Comparison of ENCODE assay signal across 21 mouse cellular contexts in genomic region chr19:57301961-57302395, GRCm38 (mm10). TPM values are rescaled to one million over a fixed set of nuclear protein-coding genes. Genes with fewer than 3 reads are reported as not detected.
DNase-seq lines count a peak whose midpoint lies in the region; ATAC-seq and TF ChIP-seq lines count a peak whose summit lies in the region.
"Had no signal": no experiment of that assay in that cellular context is flagged by ENCODE, and none has a peak within 500 bp of the region (broad histone marks: within the 10 kb centered on the region; RNA-seq: fewer than 3 reads in every experiment).

No protein-coding gene starts in this region.

- DNase-seq in heart, adult 2 months = peak; percentile 56 to 61
- DNase-seq in adipocyte (ENCODE audit: low spot score) = peak; percentile 22
- no peak for DNase-seq in heart, postnatal 0 days (ENCODE audit: low spot score)
- DNase-seq in lung, postnatal 0 days (ENCODE audit: low spot score) = peak; percentile 67
- no peak for DNase-seq in right cerebral cortex, postnatal 25 days
- DNase-seq in spleen, postnatal 4 days (ENCODE audit: low spot score in 2 of 2) = no peak
- DNase-seq: adrenal gland, postnatal 14 days; cerebellum, postnatal 25 days; kidney, postnatal 25 days; layer of hippocampus, postnatal 36 days; left cerebral cortex, postnatal 4 days; spleen, adult 18-20 months; thymus, postnatal 4 days had no signal

- no peak for ATAC-seq in heart, embryonic 11.5 days (replicated peaks; ENCODE audit: insufficient number of reproducible peaks, low FRiP score, low TSS enrichment)
- 0 out of 2 replicates have a peak, but pooled peaks have one; percentile 45 for ATAC-seq in heart, postnatal 0 days (ENCODE audit: insufficient read depth, low read depth)
- peak; percentile 72 for ATAC-seq in lung, postnatal 0 days
- ATAC-seq: inflammation-experienced regulatory T-cells, adult 6 months; midbrain, embryonic 16.5 days had no signal

- 20% methylated on average over 12 of the region's 12 CpGs for WGBS in heart, adult 2 months
- 70% methylated on average over 12 of the region's 12 CpGs for WGBS in heart, embryonic 11.5 days (ENCODE audit: insufficient replicate concordance)
- 65% methylated on average over 12 of the region's 12 CpGs for whole genome bisulfite sequencing in heart, postnatal 0 days
- 42% methylated on average over 12 of the region's 12 CpGs for WGBS in lung, postnatal 0 days

- no peak overlapping the region for H3K9ac ChIP-seq in heart, adult 2 months (ENCODE audit: low read depth, low read length)
- H3K9ac ChIP-seq in heart, embryonic 11.5 days (ENCODE audit: low read depth, low read length) = no peak overlapping the region
- no peak overlapping the region for H3K9ac ChIP-seq in heart, postnatal 0 days (replicated peaks; ENCODE audit: low read depth, low read length)
- no peak overlapping the region for H3K9ac ChIP-seq in lung, postnatal 0 days (replicated peaks; ENCODE audit: low read depth)
- H3K9ac ChIP-seq: embryonic facial prominence, embryonic 12.5 days; liver, embryonic 15.5 days; neural tube, embryonic 12.5 days had no signal

- TF ChIP-seq CTCF in heart, adult 2 months (IDR thresholded peaks at IDR 0.05) = no peak
- no peak for TF ChIP-seq CTCF in heart, postnatal 0 days (IDR thresholded peaks at IDR 0.05; ENCODE audit: low read depth)
- TF ChIP-seq CTCF in lung, postnatal 0 days (IDR thresholded peaks at IDR 0.05) = no peak

- peaks cover 33% of the 10 kb centered on the region for H3K36me3 ChIP-seq in heart, adult 2 months (ENCODE audit: control insufficient read depth, insufficient read depth, low read length)
- no peaks in the 10 kb centered on the region for H3K36me3 ChIP-seq in heart, embryonic 11.5 days (ENCODE audit: control insufficient read depth, insufficient read depth, low read length)
- H3K36me3 ChIP-seq in heart, postnatal 0 days (replicated peaks; ENCODE audit: control insufficient read depth, insufficient read depth, low read length) = no peaks in the 10 kb centered on the region
- no peaks in the 10 kb centered on the region for H3K36me3 ChIP-seq in lung, postnatal 0 days (ENCODE audit: insufficient read depth, low read length)
- H3K36me3 ChIP-seq: embryonic facial prominence, embryonic 12.5 days; forebrain, embryonic 10.5 days; G1E; liver, embryonic 15.5 days; neural tube, embryonic 12.5 days had no signal

- TF ChIP-seq EP300 in heart, adult 2 months (IDR thresholded peaks at IDR 0.05; ENCODE audit: insufficient read depth, low read depth, low read length) = 0 out of 2 replicates have a peak, but pooled peaks have one; percentile 21
- peak; percentile 53; the same call in 1 of the 2 replicates for TF ChIP-seq EP300 in heart, postnatal 0 days (IDR thresholded peaks at IDR 0.05; ENCODE audit: low read depth)
- peak; percentile 76 for TF ChIP-seq EP300 in lung, postnatal 0 days (IDR thresholded peaks at IDR 0.05)

- H3K4me2 ChIP-seq in heart, embryonic 11.5 days = no peak overlapping the region
- H3K4me2 ChIP-seq in heart, postnatal 0 days (ENCODE audit: low read depth, low read length) = no peak overlapping the region
- no peak overlapping the region for H3K4me2 ChIP-seq in lung, postnatal 0 days (replicated peaks; ENCODE audit: low read depth, low read length)
- H3K4me2 ChIP-seq: embryonic facial prominence, embryonic 12.5 days; liver, embryonic 15.5 days; neural tube, embryonic 12.5 days had no signal

- no peaks in the 10 kb centered on the region for H3K9me3 ChIP-seq in heart, embryonic 11.5 days (replicated peaks; ENCODE audit: control insufficient read depth, low read length)
- no peaks in the 10 kb centered on the region for H3K9me3 ChIP-seq in heart, postnatal 0 days (replicated peaks; ENCODE audit: control insufficient read depth, low read length)
- no peaks in the 10 kb centered on the region for H3K9me3 ChIP-seq in lung, postnatal 0 days (ENCODE audit: low read length)
- H3K9me3 ChIP-seq: embryonic facial prominence, embryonic 12.5 days; forebrain, embryonic 10.5 days; G1E; liver, embryonic 15.5 days; neural tube, embryonic 12.5 days had no signal

- TF ChIP-seq POLR2A in heart, adult 2 months (IDR thresholded peaks at IDR 0.05; ENCODE audit: insufficient read depth, low read depth, low read length) = no peak

- peak overlapping the region; percentile 71 for H3K27ac ChIP-seq in heart, adult 2 months
- H3K27ac ChIP-seq in heart, embryonic 11.5 days (ENCODE audit: low read depth, low read length) = no peak overlapping the region
- peak overlapping the region; percentile 19 for H3K27ac ChIP-seq in heart, postnatal 0 days (ENCODE audit: low read depth)
- 0 out of 2 replicates have a peak overlapping the region, but pooled peaks have one; percentile 14 for H3K27ac ChIP-seq in lung, postnatal 0 days (ENCODE audit: low read length)
- H3K27ac ChIP-seq: embryonic facial prominence, embryonic 12.5 days; forebrain, embryonic 10.5 days; liver, embryonic 15.5 days; neural tube, embryonic 12.5 days had no signal

- H3K4me1 ChIP-seq in heart, adult 2 months (ENCODE audit: control insufficient read depth, insufficient read depth, low read length) = peaks cover 33% of the 10 kb centered on the region
- H3K4me1 ChIP-seq in heart, embryonic 11.5 days (ENCODE audit: control insufficient read depth, insufficient read depth, low read length) = peaks cover 5% of the 10 kb centered on the region; the same call in 1 of the 2 replicates
- H3K4me1 ChIP-seq in heart, postnatal 0 days (ENCODE audit: control insufficient read depth, insufficient read depth) = peaks cover 23% of the 10 kb centered on the region
- no peaks in the 10 kb centered on the region; the same call in 1 of the 2 replicates for H3K4me1 ChIP-seq in lung, postnatal 0 days (ENCODE audit: insufficient read depth, low read depth, low read length)
- H3K4me1 ChIP-seq: embryonic facial prominence, embryonic 12.5 days; liver, embryonic 15.5 days; neural tube, embryonic 12.5 days had no signal

- no peaks in the 10 kb centered on the region for H3K27me3 ChIP-seq in heart, adult 2 months (ENCODE audit: control insufficient read depth, insufficient read depth, low read length)
- H3K27me3 ChIP-seq in heart, embryonic 11.5 days (ENCODE audit: control insufficient read depth, insufficient read depth, low read length) = no peaks in the 10 kb centered on the region
- H3K27me3 ChIP-seq in heart, postnatal 0 days (ENCODE audit: control insufficient read depth, insufficient read depth, low read length) = no peaks in the 10 kb centered on the region
- H3K27me3 ChIP-seq in lung, postnatal 0 days (replicated peaks; ENCODE audit: insufficient read depth, low read length) = no peaks in the 10 kb centered on the region
- H3K27me3 ChIP-seq: embryonic facial prominence, embryonic 12.5 days; liver, embryonic 15.5 days; neural tube, embryonic 12.5 days had no signal

- H3K79me2 ChIP-seq in heart, adult 2 months (replicated peaks; ENCODE audit: control insufficient read depth, insufficient read depth, low read length) = peaks cover 7% of the 10 kb centered on the region

- H3K4me3 ChIP-seq in heart, adult 2 months = peak overlapping the region; percentile 8; the same call in 1 of the 2 replicates
- no peak overlapping the region for H3K4me3 ChIP-seq in heart, embryonic 11.5 days (ENCODE audit: low read depth, low read length)
- no peak overlapping the region for H3K4me3 ChIP-seq in heart, postnatal 0 days (ENCODE audit: low read depth, low read length)
- H3K4me3 ChIP-seq in lung, postnatal 0 days (ENCODE audit: low read depth, low read length) = no peak overlapping the region
- H3K4me3 ChIP-seq: embryonic facial prominence, embryonic 12.5 days; forebrain, embryonic 10.5 days; liver, embryonic 15.5 days; neural tube, embryonic 12.5 days had no signal

- intact Hi-C loops in heart, adult 2 months (cut with DNase I) = no loop called here

RNA-seq across cellular contexts. Expression of gene Ablim1, which starts 12.7 kb away (rescaled TPM):
- 100 to 1,000 TPM; 418 to 454 TPM for total RNA-seq in heart, adult 2 months (2021)
- 101 and 165 TPM in 2 replicates for polyA plus RNA-seq in heart, adult 2 months (2012; rRNA removed)
- 45.8 and 52.1 TPM in 2 replicates for polyA plus RNA-seq in heart, embryonic 11.5 days (2014; fragmentation: Nextera tagmentation; extraction: Ambion mirVana)
- 169 and 235 TPM in 2 replicates for total RNA-seq in heart, postnatal 0 days (2014; rRNA removed; ENCODE audit: low replicate concordance)
- polyA plus RNA-seq in heart, postnatal 0 days (2015; fragmentation: Nextera tagmentation; extraction: Ambion mirVana) = 82.6 and 106 TPM in 2 replicates
- polyA plus RNA-seq in lung, postnatal 0 days (2015; fragmentation: Nextera tagmentation; extraction: Ambion mirVana) = 50.1 and 50.7 TPM in 2 replicates

RNA-seq across cellular contexts. Expression of gene Fam160b1, which starts 58.5 kb away (rescaled TPM):
- 10 to 100 TPM; 10.6 to 11.1 TPM for total RNA-seq in heart, adult 2 months (2021)
- polyA plus RNA-seq in heart, adult 2 months (2012; rRNA removed) = 6.7 and 10.2 TPM in 2 replicates
- 11.4 and 11.8 TPM in 2 replicates for polyA plus RNA-seq in heart, embryonic 11.5 days (2014; fragmentation: Nextera tagmentation; extraction: Ambion mirVana)
- 12.6 and 16.3 TPM in 2 replicates for total RNA-seq in heart, postnatal 0 days (2014; rRNA removed; ENCODE audit: low replicate concordance)
- 7.0 and 7.8 TPM in 2 replicates for polyA plus RNA-seq in heart, postnatal 0 days (2015; fragmentation: Nextera tagmentation; extraction: Ambion mirVana)
- 14.7 and 14.9 TPM in 2 replicates for polyA plus RNA-seq in lung, postnatal 0 days (2015; fragmentation: Nextera tagmentation; extraction: Ambion mirVana)

Comparison
In these comparisons a context has a peak if more than half of its experiments do, and no peak if none do; other contexts are left out.
1. DNase-seq: peak in heart, adult 2 months (2 of 2), adipocyte (single experiment) and lung, postnatal 0 days (single experiment); none in heart, postnatal 0 days (single experiment), right cerebral cortex, postnatal 25 days (single experiment) and spleen, postnatal 4 days (0 of 2).